Mouse (Mus musculus) MEL (cell line): ENCODE measurements at regions not wholly inside any gene's neighbourhood (a gene's known extent, or its start where the extent isn't known, plus 50 kb on each side); places are given as distances from the start of the nearest gene placed in this dataset.

Experiments
- DNase-seq: peaks from one replicate; pipeline ENCODE4 v3.0.0; 2011; ENCODE audit warnings: low read depth, low spot score
- H3K27ac ChIP-seq: 2 replicates; pipeline ENCODE4 v1.5.1; 2012; ENCODE audit warnings: low read depth, mild to moderate bottlenecking, control low read depth, low read length, moderate library complexity; ENCODE audit not compliant: control insufficient read depth
- H3K27me3 ChIP-seq, 2 experiments: fragments of 150-350 bp in 1 of 2; sonication (generic) in 1 of 2; 2 replicates each; pipeline ENCODE4 v1.6.1; 2012; ENCODE audit warnings: low read length in 2 of 2, mild to moderate bottlenecking in 2 of 2, improper control_type of control experiment in 1 of 2, moderate library complexity in 1 of 2; ENCODE audit not compliant: insufficient read depth in 2 of 2, control insufficient read depth in 1 of 2
- H3K36me3 ChIP-seq, 2 experiments: 2 replicates each; pipeline ENCODE4 v1.6.1; 2012 to 2014; ENCODE audit warnings: low read length in 2 of 2, improper control_type of control experiment in 1 of 2, inconsistent platforms in 1 of 2, mild to moderate bottlenecking in 1 of 2; ENCODE audit not compliant: insufficient read depth in 2 of 2, control insufficient read depth in 1 of 2
- H3K4me1 ChIP-seq, 2 experiments: fragments of 150-350 bp in 1 of 2; sonication (generic) in 1 of 2; 2 replicates each; pipeline ENCODE4 v1.6.1; 2012; ENCODE audit warnings: low read length in 2 of 2, improper control_type of control experiment in 1 of 2, mild to moderate bottlenecking in 1 of 2; ENCODE audit not compliant: insufficient read depth in 2 of 2, control insufficient read depth in 1 of 2
- H3K4me3 ChIP-seq, 2 experiments: fragments of 150-350 bp in 1 of 2; sonication (generic) in 1 of 2; 2 replicates each; pipeline ENCODE4 v1.5.1; 2012; ENCODE audit warnings: low read depth in 2 of 2, low read length in 2 of 2, mild to moderate bottlenecking in 2 of 2, moderate library complexity in 2 of 2, control low read depth in 1 of 2, improper control_type of control experiment in 1 of 2; ENCODE audit not compliant: control insufficient read depth in 1 of 2, insufficient read depth in 1 of 2
- H3K79me2 ChIP-seq: 2 replicates; pipeline ENCODE4 v1.6.1; 2012; ENCODE audit warnings: mild to moderate bottlenecking, low read length, moderate library complexity; ENCODE audit not compliant: control insufficient read depth, poor library complexity, insufficient read depth
- H3K9ac ChIP-seq: 2 replicates; pipeline ENCODE4 v1.6.1; 2012; ENCODE audit warnings: low read depth, mild to moderate bottlenecking, control low read depth, low read length, moderate library complexity; ENCODE audit not compliant: control insufficient read depth, poor library complexity, severe bottlenecking
- H3K9me3 ChIP-seq: fragments of 150-350 bp; sonication (generic); replicated peaks from 2 replicates; pipeline ENCODE4 v1.6.1; 2012; ENCODE audit warnings: mild to moderate bottlenecking, low read length, improper control_type of control experiment, moderate library complexity; ENCODE audit not compliant: insufficient read depth
- CHD1 ChIP-seq: IDR thresholded peaks from 2 replicates; pipeline ENCODE4 v1.6.1; 2012; ENCODE audit warnings: low read depth, mild to moderate bottlenecking, inconsistent platforms, low read length, improper control_type of control experiment
- CHD2 ChIP-seq: IDR thresholded peaks from 2 replicates; pipeline ENCODE4 v1.6.1; 2011; ENCODE audit warnings: low read length, improper control_type of control experiment
- CTCF ChIP-seq, 3 experiments: IDR thresholded peaks in 2 of 3; conservative IDR thresholded peaks in 1 of 3; 2 replicates each; pipeline ENCODE4 v1.5.1; 2011 to 2012; ENCODE audit warnings: low read length in 3 of 3, low read depth in 2 of 3, mild to moderate bottlenecking in 2 of 3, improper control_type of control experiment in 1 of 3, inconsistent platforms in 1 of 3, mixed read lengths in 1 of 3, moderate library complexity in 1 of 3; ENCODE audit not compliant: control insufficient read depth in 1 of 3, insufficient read depth in 1 of 3, poor library complexity in 1 of 3, severe bottlenecking in 1 of 3
- E2F4 ChIP-seq: IDR thresholded peaks from 2 replicates; pipeline ENCODE4 v1.6.1; 2011; ENCODE audit warnings: low read depth, low read length, improper control_type of control experiment, borderline replicate concordance
- HCFC1 ChIP-seq: IDR thresholded peaks from 2 replicates; pipeline ENCODE4 v1.6.1; 2012; ENCODE audit warnings: low read depth, mild to moderate bottlenecking, inconsistent platforms, low read length, improper control_type of control experiment, moderate library complexity
- KAT2A ChIP-seq: conservative IDR thresholded peaks from 2 replicates; pipeline ENCODE4 v1.6.1; 2012; ENCODE audit warnings: low read depth, low read length, improper control_type of control experiment, inconsistent platforms
- MAZ ChIP-seq: IDR thresholded peaks from 2 replicates; pipeline ENCODE4 v1.6.1; 2012; ENCODE audit warnings: low read depth, mild to moderate bottlenecking, inconsistent platforms, low read length, improper control_type of control experiment
- MEF2A ChIP-seq: IDR thresholded peaks from 2 replicates; pipeline ENCODE4 v1.6.1; 2014; ENCODE audit warnings: low read depth, mild to moderate bottlenecking, inconsistent platforms, low read length, improper control_type of control experiment; ENCODE audit not compliant: poor library complexity, insufficient replicate concordance, severe bottlenecking; ENCODE audit errors: extremely low read depth
- MXI1 ChIP-seq: IDR thresholded peaks from 2 replicates; pipeline ENCODE4 v1.6.1; 2011; ENCODE audit warnings: mild to moderate bottlenecking, low read depth, low read length, improper control_type of control experiment
- RCOR1 ChIP-seq: IDR thresholded peaks from 2 replicates; pipeline ENCODE4 v1.6.1; 2012; ENCODE audit warnings: low read depth, mild to moderate bottlenecking, inconsistent platforms, low read length, improper control_type of control experiment
- TBP ChIP-seq: IDR thresholded peaks from 2 replicates; pipeline ENCODE4 v1.8.0; 2011; ENCODE audit warnings: low read depth, low read length, improper control_type of control experiment
- USF2 ChIP-seq, 2 experiments: IDR thresholded peaks; 2 replicates each; pipeline ENCODE4 v1.6.1; 2011 to 2012; ENCODE audit warnings: improper control_type of control experiment in 2 of 2, low read length in 2 of 2, borderline replicate concordance in 1 of 2, inconsistent platforms in 1 of 2, low read depth in 1 of 2, mild to moderate bottlenecking in 1 of 2; ENCODE audit not compliant: insufficient read depth in 1 of 2
- ZC3H11A ChIP-seq: IDR thresholded peaks from 2 replicates; pipeline ENCODE4 v1.6.1; 2012; ENCODE audit warnings: low read depth, mild to moderate bottlenecking, inconsistent platforms, low read length, improper control_type of control experiment

DNA sequence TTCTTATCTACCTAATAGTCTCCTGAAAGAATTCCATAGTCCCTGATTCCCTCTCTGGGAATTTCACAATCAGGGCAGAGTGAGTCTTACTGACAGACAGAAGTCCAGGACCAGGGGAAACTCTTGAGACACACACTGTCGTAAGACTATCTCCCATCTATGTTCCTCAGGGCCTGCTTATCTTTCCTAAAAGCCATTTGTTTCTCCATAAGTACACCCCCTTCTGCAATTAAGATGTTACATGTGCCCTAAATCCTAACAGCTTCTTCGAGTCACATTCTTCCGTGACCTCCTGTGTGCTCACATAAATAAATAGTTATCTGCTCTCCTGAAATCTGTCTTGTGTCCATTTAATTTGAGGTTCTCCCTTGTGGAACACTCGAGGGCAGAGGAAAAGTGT is 205.8 kb upstream of the Jarid2 start:
- Histone ChIP-seq H3K4me3 (no peak overlapping the region), H3K27me3 (no peaks in the 10 kb centered on the region; a peak in 1 of 4 replicates), H3K9me3 (no peaks in the 10 kb centered on the region), H3K36me3 (no peaks in the 10 kb centered on the region), H3K4me1 (no peaks in the 10 kb centered on the region), H3K9ac (no peak overlapping the region), H3K27ac (no peak overlapping the region), H3K79me2 (no peaks in the 10 kb centered on the region)
- TF ChIP-seq MEF2A (no peak), RCOR1 (no peak)
- no peak for DNase-seq

GRCm38 (mm10) chr13:44530867-44531564 is 198.3 kb upstream of the Jarid2 start:
- no peaks in the 10 kb centered on the region for H3K4me1 ChIP-seq

GRCm38 (mm10) chr13:44532631-44533180 is 196.6 kb upstream of the Jarid2 start:
- H3K9ac ChIP-seq: no peak overlapping the region
- no peak for TF ChIP-seq MAZ
- TF ChIP-seq CHD1: no peak
- TF ChIP-seq MEF2A: no peak
- TF ChIP-seq E2F4: no peak
- TF ChIP-seq CTCF (IDR thresholded peaks at IDR 0.05 in 2 of 3, conservative IDR thresholded peaks at IDR 0.05 in 1 of 3; ENCODE audit: control insufficient read depth in 1 of 3, insufficient read depth in 1 of 3, low read depth in 2 of 3, low read length in 3 of 3, poor library complexity in 1 of 3, severe bottlenecking in 1 of 3): no peak
- no peaks in the 10 kb centered on the region for H3K9me3 ChIP-seq
- DNase-seq: no peak
- no peak overlapping the region for H3K4me3 ChIP-seq
- no peaks in the 10 kb centered on the region for H3K4me1 ChIP-seq
- H3K27me3 ChIP-seq: no peaks in the 10 kb centered on the region
- H3K79me2 ChIP-seq: no peaks in the 10 kb centered on the region
- no peaks in the 10 kb centered on the region for H3K36me3 ChIP-seq
- no peak overlapping the region for H3K27ac ChIP-seq

More at GRCm38 (mm10) chr13:44530867-44531564, 198.3 kb upstream of the Jarid2 start:
- Histone ChIP-seq H3K27me3 (no peaks in the 10 kb centered on the region), H3K79me2 (no peaks in the 10 kb centered on the region), H3K4me3 (no peak overlapping the region), H3K9me3 (no peaks in the 10 kb centered on the region), H3K36me3 (no peaks in the 10 kb centered on the region), H3K9ac (no peak overlapping the region), H3K27ac (no peak overlapping the region)
- no peak for TF ChIP-seq HCFC1
- TF ChIP-seq ZC3H11A: no peak
- TF ChIP-seq MXI1: no peak
- no peak for TF ChIP-seq TBP
- TF ChIP-seq USF2 (IDR thresholded peaks at IDR 0.05; ENCODE audit: borderline replicate concordance in 1 of 2, insufficient read depth in 1 of 2, low read depth in 1 of 2, low read length in 2 of 2): no peak
- TF ChIP-seq KAT2A: no peak
- no peak for TF ChIP-seq MEF2A
- TF ChIP-seq CHD2: no peak
- DNase-seq: no peak
